Mouse (Mus musculus) Patski (cell line): ENCODE data around the gene Myh7. TPM values are rescaled to one million over a fixed set of nuclear protein-coding genes. Genes with fewer than 3 reads are reported as not detected.

Experiments
- ATAC-seq: fragments of 100-300 bp; one replicate; pipeline ENCODE4 v1.8.0; 2021
- CTCF ChIA-PET: fragments of 350-600 bp; sonication (Branson Sonifier 250); formaldehyde crosslinking; loops from one replicate; lab custom pipeline; 2022; ENCODE audit warnings: inconsistent platforms; lab: Charles Lee
- POLR2A ChIA-PET: fragments of 350-600 bp; sonication (Branson Sonifier 250); formaldehyde crosslinking; loops from one replicate; lab custom pipeline; 2022; ENCODE audit warnings: antibody characterized with exemption, inconsistent platforms; lab: Charles Lee
- DNase-seq: peaks from one replicate; pipeline ENCODE4 v3.0.0-alpha.2; 2011; ENCODE audit warnings: low read depth, low spot score
- H3K27me3 ChIP-seq: fragments of 371-371 bp; one replicate; pipeline ENCODE4 v1.5.1; 2021
- CTCF ChIP-seq: fragments of 100-300 bp; IDR thresholded peaks from one replicate; pipeline ENCODE4 v1.5.1; 2021
- in situ Hi-C: fragments of 300-500 bp; cut with MboI; formaldehyde crosslinking; loops from 3 replicates; pipeline ENCODE4 v1.11.1; 2018; ENCODE audit warnings: low pct_unique_long_range_greater_than_20kb, mixed read lengths
- polyA plus RNA-seq: library from polyadenylated mRNA; unstranded; gene quantifications from one replicate; pipeline ENCODE4 v1.2.3, GENCODE M21; 2021

Gene Myh7
- polyA plus RNA-seq, 1 experiment from 2014 or later, result 0.23 TPM

DNA sequence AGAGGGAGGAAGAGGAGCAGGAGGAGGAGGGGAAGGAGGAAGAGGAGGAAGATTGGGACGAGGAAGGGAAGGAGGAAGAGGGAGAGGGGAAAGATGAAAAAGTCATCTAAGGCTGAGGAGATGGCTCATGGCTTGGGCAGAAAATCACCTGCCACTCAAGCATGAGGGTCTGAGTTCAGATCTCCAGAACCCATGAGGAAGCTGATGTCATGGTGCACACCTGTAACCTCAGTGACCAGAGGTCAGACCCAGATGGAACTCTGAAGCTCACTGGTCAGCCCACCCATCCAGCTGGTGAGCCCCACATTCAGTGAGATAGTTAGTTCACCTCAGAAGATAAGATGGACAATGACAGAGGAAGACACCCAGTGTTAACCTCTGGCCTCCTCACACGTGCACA, 49.5 kb downstream of the Myh7 start:
- TF ChIP-seq CTCF, result no peak
- ChIA-PET POLR2A (no interaction called here), CTCF (no interaction called here)
- in situ Hi-C loops, result no loop called here
- DNase-seq (no peak), ATAC-seq (no peak)
- no peaks in the 10 kb centered on the region for H3K27me3 ChIP-seq

DNA sequence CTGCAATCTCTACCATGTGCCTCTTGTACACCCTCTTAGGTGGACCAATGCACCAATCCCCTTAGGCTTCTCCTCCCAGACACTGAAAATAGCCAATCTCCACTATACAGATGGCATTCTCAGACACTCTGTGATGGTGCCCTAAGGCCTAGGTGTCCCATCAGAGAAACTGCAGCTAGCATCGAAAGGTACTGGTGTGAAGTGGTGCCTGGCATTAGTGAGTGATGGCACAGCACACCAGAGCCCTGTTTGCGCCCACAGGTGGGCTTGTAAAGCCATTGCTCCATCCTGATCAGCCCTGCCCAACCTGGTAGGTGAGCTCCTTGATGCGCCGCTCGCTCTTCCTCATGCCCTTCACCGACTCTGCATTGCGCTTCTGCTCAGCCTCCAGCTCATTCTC, 50.5 kb downstream of the Myh7 start:
- DNase-seq, result no peak
- CTCF ChIA-PET, result no interaction called here
- TF ChIP-seq CTCF, result no peak
- POLR2A ChIA-PET, result no interaction called here
- ATAC-seq, result no peak
- H3K27me3 ChIP-seq, result no peaks in the 10 kb centered on the region
- in situ Hi-C loops, result no loop called here

DNA sequence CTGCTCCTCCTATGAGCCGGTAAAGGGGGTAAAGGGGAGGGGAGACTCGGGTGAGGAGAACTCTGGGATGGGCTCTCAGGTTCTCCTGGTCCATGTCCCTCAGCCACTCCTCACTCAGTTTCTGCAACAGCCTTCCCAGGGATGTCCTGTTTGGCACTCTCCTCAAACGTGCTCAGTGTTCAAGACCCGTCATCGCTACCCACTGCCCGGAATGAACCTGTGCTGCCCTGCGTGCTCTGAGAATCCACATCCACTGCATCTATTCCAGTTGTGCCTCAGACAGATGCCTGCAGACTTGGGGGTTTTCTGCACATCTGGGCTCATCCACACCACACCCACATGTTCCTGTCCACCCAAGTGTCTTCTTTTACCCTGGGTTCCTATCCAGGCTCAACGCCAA, 51.9 kb downstream of the Myh7 start:
- H3K27me3 ChIP-seq, result no peaks in the 10 kb centered on the region
- POLR2A ChIA-PET, result no interaction called here
- CTCF ChIA-PET, result no interaction called here
- in situ Hi-C loops, result no loop called here
- TF ChIP-seq CTCF, result no peak
- ATAC-seq, result no peak
- DNase-seq, result no peak

DNA sequence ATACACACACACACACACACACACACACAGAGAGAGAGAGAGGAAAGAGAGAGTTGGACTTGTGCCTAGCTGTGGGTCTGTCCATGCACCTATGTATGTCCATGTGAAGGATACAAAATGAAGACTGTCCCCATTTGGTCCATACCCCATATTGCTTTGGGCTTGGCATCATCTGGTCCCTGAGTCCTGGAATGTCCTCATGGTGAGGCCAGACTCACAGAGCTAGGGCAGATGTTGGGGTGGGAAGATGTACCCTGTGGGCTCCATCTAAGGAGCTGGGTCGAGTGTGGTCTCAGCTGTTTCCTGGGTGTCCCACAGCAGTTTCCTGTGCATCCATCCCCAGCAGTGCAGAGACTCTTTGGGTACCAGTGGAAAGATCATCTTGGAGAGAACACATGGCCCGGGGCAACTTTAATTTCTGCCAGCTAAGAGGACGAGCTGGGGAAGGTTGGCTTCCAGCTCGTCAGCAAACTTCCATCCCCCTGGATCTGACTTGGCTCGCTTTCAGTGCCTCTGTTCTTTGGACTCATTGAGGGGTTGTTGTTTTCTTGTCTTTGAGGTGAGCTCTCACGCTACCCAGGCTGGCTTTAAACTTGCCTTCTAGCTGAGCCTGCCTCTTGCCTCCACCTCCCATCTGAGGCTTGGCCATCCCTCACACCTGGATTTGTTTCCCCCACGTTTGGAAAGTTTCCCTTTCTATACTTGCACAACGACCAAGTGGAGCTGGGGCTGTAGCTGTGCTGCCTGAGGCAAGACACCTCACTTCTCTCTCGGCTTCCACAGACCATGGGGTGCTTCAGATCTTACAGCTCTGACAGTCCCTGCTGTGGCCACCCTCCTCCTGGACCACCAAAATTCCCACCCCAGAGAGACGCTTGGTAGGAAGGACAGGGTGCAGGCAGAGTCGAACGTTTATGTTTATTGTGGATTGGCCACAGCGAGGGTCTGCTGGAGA, 53.1 kb downstream of the Myh7 start:
- ChIA-PET CTCF (interaction anchor here (1.7 to 2.4 kb wide), 2 partner anchors 11 to 41 kb away, joined by 6 to 9 read pairs; no protein-coding TSS in a partner anchor), POLR2A (no interaction called here)
- in situ Hi-C loops, result no loop called here
- DNase-seq (no peak), ATAC-seq (no peak)
- H3K27me3 ChIP-seq, result no peaks in the 10 kb centered on the region
- no peak for TF ChIP-seq CTCF

DNA sequence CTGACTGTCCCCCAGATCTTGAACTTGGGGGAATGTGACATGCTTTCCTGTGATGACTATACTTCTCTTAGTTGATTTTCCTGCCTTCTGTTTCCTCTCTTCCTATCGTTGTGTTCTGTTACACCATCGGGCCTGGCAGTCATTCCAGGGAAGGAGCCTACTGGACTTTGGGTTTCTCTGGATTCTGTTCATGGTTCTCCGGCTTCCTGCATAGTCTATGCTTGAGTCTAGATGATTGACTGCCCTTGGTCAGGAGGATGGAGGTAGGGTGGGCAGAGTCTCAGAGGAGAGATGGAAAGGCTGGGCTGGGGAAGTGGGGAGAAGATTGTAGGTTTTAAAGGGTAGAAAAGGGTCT, 54.3 kb downstream of the Myh7 start:
- ATAC-seq, result no peak
- DNase-seq, result no peak
- in situ Hi-C loops, result no loop called here
- no peak for TF ChIP-seq CTCF
- POLR2A ChIA-PET, result no interaction called here
- CTCF ChIA-PET, result interaction anchor here (0.7 to 2.4 kb wide), 14 partner anchors 10 to 96 kb away, joined by 3 to 9 read pairs (median 4); no protein-coding TSS in a partner anchor
- peaks cover 9% of the 10 kb centered on the region for H3K27me3 ChIP-seq

DNA sequence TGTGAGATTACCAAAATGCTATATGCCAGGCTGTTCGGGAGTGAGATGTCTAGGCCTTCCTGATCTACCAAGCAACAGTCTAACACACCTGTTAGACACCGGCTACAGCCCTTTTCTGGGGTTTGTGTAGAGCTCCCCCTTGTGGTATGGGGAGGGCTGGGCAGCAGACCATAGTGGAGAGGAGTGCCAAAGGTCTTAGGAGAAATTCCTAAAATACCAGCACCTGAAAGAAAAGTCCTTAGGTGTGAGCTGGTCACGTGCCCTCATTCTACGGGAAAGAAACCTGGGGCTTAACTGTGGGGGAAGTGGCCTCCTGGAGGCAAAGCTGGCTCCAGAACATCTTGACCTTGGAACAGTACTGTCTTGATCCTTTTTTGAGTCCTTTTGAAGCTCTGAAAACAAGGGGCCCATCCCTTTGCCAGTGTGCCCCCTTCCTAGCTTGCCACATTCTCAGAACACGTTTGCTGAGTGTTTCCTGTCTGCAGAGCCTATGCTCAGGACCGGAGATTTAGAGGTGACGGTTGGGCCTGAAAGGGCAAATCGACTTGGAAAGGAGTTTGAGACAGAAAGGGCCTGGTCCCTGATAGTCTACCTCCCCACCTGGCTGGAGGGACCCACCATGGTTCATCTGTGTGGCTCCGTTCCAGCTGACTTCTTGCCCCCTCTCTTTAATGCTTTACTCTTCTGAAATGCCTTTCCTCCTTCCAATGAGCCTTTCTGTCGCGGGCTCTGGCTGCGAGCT, 54.8 kb downstream of the Myh7 start:
- ATAC-seq, result peak; percentile 59
- DNase-seq, result no peak
- peaks cover 14% of the 10 kb centered on the region for H3K27me3 ChIP-seq
- in situ Hi-C loops, result loop anchor here (5.0 kb wide), 2 partner anchors 37 to 97 kb away; no protein-coding TSS in a partner anchor
- ChIA-PET POLR2A (no interaction called here), CTCF (interaction anchor here (0.7 to 2.4 kb wide), 15 partner anchors 9 to 96 kb away, joined by 3 to 9 read pairs (median 4); no protein-coding TSS in a partner anchor)
- no peak for TF ChIP-seq CTCF

DNA sequence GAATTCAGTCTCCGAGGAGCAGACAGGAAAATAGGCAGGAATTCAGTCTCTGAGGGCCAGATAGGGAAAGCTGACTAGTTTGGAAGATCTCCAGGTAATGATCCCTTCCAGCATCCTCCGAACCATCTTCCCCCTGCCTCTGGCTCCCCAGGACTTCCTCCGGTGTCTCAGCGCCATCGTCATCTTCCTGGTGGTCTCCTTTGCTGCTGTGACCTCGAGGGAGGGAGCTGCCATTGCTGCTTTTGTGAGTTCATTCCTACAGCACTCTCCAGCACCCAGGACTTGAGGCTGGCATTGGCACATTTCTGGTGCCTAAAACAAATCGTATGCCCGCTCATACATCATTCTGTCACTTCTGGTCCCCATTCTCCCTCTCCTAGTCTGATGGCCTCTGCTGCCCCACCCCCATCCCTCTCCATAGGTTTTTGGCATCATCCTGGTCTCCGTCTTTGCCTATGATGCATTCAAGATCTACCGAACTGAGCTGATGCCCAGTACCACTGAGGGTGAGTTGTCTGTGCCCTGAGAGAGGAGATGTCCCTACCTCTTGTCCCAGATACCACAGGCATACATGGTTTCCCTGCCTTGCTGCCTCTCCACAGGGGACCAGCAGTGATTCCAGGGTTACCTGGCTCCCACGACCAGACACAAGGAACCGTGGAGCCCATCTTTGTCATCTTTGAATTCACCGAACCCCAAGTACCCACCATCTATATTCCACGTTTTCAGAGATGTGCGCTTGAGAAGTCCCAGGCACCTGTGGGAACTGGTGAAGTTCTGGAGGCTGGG, 55.8 kb downstream of the Myh7 start:
- POLR2A ChIA-PET, result no interaction called here
- CTCF ChIA-PET, result interaction anchor here (1.0 to 2.4 kb wide), 9 partner anchors 12 to 95 kb away, joined by 3 to 9 read pairs (median 3); no protein-coding TSS in a partner anchor
- TF ChIP-seq CTCF, result no peak
- no peak for ATAC-seq
- peaks cover 16% of the 10 kb centered on the region for H3K27me3 ChIP-seq
- in situ Hi-C loops, result loop anchor here (5.0 kb wide), 2 partner anchors 36 to 96 kb away; no protein-coding TSS in a partner anchor
- no peak for DNase-seq

DNA sequence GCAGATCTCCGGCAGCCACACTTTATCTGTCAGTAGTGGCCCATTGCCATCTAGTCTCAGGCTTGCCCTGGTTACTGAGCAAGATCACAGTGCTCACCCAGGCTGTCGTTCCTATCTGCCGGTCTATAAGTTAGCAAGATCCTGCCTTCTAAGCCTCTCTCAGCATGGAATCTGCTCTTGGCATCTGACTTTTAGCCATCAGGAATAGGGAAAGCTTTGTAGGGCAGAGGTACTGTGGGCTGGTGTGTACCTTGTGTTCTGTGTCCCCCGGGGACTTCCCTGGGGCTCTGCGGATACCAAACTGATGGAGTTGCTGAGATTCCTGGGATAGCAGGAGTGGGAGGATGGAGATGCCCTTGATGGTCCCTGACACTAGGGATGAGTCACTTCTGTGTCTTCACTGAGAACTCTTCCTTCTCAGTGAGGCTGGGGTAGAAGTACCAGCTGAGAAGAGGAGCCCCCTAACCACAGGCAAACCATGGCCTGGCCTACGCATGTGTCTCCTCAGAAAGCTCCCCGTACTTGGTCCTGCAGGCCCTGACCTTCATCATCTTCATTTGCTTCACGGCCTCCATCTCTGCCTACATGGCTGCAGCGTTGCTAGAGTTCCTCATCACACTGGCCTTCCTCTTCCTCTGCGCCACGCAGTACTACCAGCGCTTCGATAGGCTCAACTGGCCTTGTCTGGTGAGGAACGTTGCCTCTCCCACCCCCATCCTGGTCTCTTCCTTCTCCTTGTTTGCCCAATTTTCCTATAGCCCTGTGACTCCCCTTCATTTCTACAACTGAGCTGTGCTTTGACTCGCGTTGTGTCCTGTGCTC, 56.9 kb downstream of the Myh7 start:
- ATAC-seq (no peak), DNase-seq (no peak)
- no peak for TF ChIP-seq CTCF
- H3K27me3 ChIP-seq, result peaks cover 20% of the 10 kb centered on the region
- POLR2A ChIA-PET, result no interaction called here
- CTCF ChIA-PET, result interaction anchor here (1.2 kb wide), 1 partner anchor 17 kb away, joined by 3 read pairs; no protein-coding TSS in a partner anchor
- in situ Hi-C loops, result loop anchor here (5.0 kb wide), 2 partner anchors 35 to 95 kb away; no protein-coding TSS in a partner anchor

DNA sequence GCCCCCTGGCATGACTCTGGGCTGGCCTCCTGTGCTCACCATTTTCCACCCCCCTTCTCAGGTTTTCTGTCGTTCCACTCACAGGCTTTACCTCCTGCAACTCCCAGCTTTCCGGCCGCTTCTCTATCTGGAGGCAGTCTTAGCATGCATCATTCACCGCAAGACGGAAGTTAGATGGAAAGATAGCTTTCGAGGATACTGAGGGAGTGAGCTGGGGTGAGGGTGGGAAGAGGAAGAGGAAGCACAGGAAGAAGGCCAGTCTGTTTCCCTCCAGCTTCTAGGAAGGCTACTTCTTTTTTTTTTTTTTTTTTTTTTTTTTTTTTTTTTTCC, 57.6 kb downstream of the Myh7 start:
- in situ Hi-C loops, result loop anchor here (5.0 kb wide), 2 partner anchors 34 to 94 kb away; no protein-coding TSS in a partner anchor
- H3K27me3 ChIP-seq, result peaks cover 20% of the 10 kb centered on the region
- TF ChIP-seq CTCF, result no peak
- ChIA-PET CTCF (no interaction called here), POLR2A (no interaction called here)
- no peak for DNase-seq
- ATAC-seq, result no peak
